Mouse (Mus musculus): Measurements from ENCODE around the gene Dop1b.
"Not testable (repeated sequence)": the region's sequence is repeated elsewhere in the genome, so short reads cannot be mapped to it uniquely, and the experiment has no call there.

Gene Dop1b

DNA sequence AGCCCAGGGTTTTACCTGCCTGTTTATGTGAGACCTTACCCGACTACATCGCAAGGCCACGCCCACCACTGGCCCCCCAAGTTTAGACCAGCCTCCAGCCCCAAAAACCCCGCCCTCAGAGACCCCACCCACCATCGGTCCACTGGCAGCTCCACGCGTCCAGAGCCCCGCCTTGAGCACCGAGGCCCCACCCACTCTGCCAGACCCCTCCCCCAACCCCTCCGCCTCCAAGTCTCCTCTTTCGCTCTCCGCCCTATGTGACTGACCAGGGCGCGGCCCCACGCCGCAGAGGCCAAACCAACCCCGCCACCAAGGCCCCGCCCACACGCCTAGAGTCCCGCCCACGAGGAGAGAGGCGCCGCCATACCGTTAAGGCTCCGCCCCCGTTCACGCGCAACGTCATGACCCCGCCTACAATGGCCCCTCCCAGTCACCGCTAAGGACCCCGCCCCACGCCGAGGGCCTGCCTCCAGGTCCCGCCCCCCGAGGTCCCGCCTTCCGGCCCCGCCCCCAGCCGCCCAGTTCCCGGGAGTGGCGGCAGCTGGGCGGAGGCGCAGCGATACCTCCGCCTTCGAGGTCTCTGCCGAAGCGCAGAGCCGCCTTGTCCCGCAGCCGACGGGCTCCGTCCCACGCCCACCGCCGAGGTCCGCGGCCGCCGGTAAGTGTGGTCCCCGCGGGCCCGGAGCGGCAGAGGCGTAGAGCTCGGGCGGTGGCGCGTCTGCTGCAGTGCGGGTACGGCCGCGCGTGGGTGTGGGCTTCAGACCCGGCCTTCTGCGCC is at the start of gene Dop1b:
Gene Dop1b (plus strand): TSS at position 494 of the 778 bp plus-strand sequence.
- peak; percentile 99 for DNase-seq (ENCODE audit: low spot score)

DNA sequence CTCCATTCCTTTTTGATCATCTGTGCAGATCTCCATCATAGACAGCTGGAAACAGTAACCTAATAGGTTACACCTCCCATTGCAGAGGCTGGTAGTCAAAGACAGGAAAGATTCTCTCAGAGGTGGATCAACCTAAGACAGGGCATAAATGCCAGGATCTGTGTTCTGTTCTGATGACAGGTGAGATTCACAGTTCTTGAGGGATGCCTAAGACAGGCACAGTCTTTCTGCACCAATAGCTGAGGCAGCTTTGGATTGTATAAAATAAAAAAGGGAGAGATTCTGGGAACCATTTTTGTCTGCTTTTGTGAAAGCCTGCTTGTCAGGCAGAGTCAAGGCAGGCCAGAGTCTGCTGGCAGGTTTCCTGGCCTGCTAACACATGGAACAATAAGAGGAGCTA is 43.7 kb upstream of the Dop1b start:
- no peak for DNase-seq (ENCODE audit: low spot score)

DNA sequence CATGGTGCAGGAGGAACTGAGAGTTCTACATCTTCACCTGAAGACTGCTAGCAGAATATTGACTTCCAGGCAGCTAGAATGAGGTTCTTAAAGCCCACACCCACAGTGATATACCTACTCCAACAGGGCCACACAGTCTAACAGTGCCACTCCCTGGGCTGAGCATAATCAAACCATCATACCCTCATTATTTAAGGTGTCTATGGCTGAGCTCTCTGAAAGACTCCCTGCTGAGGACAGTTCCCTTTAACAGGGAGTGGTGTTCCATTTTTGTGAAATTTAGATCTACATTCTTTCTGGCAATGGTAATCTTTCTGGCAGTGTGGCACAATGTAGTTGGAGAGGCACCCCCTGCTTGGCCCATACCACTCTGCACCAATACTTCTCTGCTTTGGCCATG is 42.2 kb upstream of the Dop1b start:
- DNase-seq (ENCODE audit: low spot score): no peak

DNA sequence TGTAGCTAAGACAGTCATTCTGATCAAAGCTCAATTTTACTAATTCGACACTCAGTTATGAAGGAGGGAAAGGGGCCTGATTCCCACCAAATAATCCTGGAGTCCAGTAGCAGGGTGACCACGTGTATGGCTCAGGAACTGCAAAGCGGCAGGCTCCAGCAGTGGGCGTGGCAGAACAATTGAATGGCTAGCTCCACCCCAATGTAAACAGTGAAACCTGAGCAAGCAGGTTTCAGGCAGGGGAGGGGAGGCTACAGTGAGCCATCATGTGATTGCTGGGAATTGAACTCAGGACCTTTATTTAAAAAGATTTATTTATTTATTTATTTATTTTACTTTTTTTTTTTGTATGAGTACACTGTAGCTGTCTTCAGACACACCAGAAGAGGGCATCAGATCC is 41.2 kb upstream of the Dop1b start:
- DNase-seq (ENCODE audit: low spot score): not testable (repeated sequence)

DNA sequence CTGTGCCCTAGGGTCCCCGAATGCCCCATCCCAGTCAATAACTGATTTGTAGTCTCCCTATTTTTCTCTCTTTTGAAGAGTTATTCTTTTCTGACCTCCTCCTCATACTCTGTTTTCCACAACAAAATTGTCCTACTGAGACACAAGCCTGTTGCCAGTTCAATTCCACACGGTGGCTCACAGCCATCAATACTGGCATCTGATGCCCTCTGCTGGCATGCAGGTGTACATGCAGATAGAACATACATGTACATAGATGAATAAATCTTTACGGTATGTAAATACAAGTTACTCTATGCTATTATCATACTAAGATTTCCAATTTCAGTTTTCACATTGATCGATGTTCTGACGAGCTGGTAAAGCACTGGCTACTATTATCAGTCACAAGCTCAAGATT is 40.6 kb upstream of the Dop1b start:
- no peak for DNase-seq (ENCODE audit: low spot score)

DNA sequence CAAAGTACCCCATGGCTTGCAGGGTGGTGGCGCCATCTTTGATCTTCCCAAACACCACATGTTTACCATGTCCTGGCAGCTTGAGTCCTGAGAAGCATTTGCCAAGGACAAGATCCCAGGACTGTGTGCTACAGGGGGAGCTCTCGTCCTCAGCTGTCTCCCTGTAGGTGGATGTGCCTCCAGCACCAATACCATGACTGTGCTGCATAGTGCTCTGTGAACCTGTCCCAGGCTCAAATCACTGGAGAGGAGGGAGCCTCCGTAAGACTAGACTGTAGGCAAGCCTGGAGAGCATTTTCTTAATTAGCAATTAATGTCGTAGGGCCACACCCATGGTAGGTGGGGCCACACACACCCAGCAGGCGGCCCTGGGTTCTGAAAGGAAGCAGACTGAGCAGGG is 35.3 kb upstream of the Dop1b start:
- no peak for DNase-seq (ENCODE audit: low spot score)

DNA sequence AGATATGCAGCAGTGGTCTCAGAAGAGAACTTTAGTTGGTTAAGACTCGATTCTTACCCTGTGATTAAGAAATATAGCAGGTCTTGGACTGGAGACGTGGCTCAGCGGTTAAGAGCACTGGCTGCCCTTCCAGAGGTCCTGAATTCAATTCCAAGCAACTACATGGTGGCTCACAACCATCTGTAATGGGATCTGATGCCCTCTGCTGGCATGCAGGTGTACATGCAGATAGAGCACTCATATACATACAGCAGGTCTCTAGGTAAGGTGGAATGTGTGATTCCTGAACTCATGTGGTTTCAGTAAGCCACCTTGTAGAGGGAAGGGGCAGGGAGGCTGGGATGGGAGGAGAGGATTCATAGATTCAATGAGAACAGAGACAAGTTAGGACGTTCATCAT is 33.5 kb upstream of the Dop1b start:
- DNase-seq (ENCODE audit: low spot score): no peak

DNA sequence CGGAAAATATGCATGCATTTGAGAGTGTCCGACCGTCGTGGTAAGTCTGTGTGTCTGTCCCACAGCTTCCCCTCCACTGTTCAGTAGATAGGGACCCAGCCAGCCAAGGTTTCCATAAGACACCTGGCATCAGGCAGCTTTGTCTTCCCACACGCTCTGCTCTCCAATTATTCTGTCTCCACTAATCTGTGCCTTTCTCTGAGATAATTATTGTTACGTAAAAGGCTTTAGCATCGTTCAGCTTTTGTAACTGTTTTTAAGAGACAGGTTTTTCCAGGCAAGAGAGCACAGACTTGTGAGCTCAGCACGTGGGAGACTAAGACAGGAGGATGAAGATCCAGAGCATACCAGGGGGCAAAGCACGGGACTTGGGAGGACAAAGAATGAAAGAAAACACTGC is 32.5 kb upstream of the Dop1b start:
- DNase-seq (ENCODE audit: low spot score): no peak

DNA sequence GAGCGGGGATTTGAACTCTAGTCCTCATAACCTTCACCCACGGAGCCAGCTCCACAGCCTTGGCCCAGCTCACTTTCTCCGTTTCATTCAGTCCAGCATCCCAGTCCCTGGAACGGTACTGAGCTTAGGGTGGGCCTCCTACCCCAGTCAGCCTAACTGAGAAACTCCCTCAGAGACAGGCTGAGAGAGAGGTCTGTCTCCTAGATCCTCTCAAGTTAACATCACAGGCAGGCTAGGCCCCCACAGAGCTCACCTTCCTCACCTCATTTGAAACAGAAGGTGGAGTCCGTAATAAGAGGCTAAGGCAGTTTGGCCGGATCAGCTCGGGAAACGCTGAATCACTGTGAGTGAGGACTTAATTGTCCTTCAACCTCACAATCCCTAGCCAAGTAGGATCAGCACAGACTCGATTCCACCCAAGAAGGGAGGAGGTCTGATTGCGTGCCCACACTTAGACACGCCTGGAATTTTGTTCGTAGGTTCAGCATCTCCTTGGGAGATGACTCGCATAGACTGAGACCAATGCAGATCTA is 29.5 kb upstream of the Dop1b start:
- DNase-seq (ENCODE audit: low spot score): no peak

DNA sequence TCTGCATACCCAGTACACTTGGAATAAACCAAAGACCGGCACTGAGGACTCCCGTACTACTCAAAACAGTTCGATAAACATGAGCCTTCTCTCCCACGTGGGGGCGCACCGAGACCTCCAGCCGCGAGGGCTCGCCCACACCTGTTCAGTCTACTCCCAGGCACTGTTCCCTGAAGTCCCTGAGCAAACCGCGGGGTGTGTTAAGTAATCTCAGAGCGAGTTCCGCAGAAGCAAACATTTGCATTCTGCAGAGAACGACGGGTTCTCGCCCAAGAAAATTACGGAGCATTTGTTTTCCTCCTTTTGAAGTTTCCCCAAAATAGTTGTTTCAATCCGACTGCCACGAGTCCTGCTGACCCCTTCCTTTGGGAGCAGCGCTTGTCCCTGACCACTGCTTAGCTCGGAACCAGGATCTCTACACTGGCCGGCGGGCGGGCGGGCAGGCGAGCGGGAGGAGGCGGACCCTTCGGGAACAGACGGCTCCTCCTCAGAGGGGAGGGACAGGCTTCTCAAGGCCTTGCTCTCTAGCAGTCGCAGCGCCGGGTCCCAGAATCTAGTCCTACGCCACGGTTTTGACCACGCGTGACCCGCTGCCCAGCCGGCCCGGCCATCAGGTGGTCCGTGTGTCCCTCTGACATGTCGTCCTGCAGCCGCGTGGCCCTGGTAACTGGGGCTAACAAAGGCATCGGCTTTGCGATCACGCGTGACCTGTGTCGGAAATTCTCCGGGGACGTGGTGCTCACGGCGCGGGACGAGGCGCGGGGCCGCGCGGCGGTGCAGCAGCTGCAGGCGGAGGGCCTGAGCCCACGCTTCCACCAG is 28.8 kb upstream of the Dop1b start, which contains the start of gene Cbr3:
Gene Cbr3 (plus strand): TSS at position 527 of the 819 bp plus-strand sequence.
- DNase-seq (ENCODE audit: low spot score): peak; percentile 75

DNA sequence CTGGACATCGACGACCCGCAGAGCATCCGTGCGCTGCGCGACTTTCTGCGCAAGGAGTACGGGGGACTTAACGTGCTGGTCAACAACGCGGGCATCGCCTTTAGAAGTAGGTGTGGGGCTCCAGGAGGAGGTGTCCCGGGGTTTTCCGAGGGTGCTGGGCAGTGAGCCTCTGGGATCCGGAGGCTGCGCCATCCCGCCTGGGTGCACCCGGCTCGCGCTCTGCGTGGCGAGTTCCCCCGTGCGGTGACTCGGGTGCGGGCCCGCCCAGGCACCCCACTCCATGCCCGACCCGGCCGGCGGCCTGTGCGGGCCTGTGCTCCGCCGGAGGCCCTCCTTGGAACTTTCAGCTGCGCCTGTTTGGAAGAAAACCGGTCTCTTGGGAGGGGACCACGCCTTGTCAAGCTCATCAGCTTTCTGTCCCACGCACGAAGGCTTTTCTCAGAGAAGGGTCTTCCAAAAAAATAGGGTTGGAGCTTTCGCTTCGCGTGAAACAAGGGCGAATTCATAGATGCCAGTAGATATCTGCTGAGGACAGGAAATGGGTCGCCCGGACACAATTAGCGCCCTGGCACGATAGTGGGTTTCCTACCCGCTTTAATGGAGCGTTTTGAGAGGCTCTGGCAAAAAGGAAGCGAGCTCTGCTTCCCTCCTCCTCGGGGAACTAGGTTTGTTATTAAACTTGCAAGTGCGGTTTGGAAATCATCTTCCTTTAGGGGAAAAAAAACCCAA is 28.0 kb upstream of the Dop1b start:
- DNase-seq (ENCODE audit: low spot score): no peak

DNA sequence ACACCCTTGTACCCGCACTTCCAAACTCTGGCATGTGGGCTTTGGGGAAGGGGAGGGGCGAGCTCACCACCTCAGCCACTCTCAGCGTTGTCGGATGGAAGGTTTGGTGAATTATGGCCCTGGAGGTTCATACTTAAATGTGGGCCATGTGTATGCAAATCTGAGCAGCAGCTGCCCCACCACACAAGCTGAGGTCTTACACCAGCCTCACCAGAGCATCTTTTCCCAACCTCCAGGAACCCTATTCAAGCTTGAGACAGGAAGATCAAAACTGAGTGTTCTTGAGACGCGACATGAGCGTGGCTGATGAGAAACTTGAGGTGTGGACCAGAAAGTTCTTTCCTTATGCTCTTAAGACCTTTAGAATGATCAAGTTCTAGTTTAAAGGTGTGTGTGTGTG is 27.3 kb upstream of the Dop1b start:
- DNase-seq (ENCODE audit: low spot score): no peak

DNA sequence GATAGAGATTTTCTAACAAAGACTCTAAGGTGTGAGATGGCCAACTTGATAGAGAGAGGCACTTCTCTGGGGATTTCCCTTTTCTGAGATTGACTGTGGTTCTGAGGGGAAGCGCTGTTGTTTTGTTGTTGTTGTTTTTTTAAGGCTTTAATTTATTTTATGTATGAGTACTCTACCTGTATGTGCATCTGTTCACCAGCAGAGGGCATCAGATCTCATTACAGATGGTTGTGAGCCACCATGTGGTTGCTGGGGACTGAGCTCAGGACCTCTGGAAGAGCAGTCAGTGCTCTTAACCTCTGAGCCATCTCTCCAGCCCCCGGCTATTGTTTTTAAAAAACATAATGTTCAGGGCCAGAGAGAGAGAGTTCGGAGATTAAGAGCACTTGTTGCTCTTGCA is 25.9 kb upstream of the Dop1b start:
- DNase-seq (ENCODE audit: low spot score): not testable (repeated sequence)

DNA sequence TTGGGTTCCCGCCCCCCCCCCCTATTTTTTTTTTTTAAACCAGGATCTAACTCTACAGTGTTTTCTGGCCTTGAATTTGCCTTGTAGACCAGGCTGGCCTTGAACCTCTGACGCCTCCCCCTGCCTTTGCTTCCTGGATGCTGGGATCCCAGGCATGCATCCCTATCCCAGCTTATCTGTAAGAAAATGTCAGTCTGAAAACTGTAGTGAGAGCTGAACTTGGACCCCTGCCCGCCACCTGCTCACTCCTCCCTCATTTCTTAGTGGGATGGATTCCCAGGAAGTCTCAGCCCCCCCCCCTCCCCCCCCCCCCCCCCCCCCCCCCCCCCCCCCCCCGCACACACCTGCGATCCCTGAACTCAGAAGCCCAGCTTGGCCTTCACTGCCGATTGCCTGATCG is 25.3 kb upstream of the Dop1b start:
- DNase-seq (ENCODE audit: low spot score): no peak

DNA sequence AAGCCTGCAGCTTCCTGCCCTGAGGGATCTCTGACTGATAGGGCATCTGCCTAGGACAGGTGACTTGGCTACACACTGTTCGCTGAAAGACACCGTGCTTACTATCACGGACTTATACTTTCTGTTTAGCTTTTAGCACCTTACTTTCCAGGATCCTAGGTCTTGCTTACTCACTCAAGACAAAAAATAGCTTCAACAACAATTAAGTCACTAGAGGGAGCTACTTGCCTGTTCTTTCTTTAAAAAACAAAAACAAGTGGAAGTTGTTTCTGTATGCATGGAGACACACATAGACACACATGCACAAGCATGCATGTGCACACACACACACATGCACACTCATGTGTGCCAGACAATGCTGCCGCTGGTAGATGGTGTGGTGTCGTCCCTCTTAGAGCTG is 24.8 kb upstream of the Dop1b start:
- DNase-seq (ENCODE audit: low spot score): no peak

DNA sequence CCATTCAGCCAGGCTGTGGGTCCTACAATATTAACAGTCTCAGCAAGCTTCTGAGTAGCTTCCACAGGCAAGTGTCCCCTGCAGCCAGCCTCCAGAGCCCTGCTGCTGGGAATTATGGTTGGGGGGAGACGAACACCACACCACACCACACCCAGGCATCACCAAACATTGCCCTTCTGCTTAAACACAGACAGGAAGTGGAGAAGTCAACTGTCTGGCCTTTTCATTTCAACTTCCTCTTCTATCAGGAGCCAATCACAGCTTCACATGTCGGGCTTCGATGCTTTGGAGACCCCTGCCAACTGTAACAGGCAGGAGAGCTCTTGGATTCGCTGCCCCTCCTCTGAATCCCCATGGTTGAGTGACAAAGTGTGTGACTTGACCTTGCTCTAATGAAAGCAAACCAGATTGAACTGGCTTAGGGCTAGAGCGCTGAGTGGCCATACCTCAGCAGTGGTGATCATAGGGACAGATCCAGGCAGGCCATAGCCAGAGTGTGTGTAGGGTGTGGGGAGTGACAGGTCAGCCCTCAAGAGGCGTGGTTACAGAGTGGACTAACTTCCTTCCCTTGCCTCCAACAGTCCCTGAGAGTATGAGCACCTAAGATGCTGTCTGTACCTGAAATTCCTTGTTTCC is 20.4 kb upstream of the Dop1b start:
- no peak for DNase-seq (ENCODE audit: low spot score)

DNA sequence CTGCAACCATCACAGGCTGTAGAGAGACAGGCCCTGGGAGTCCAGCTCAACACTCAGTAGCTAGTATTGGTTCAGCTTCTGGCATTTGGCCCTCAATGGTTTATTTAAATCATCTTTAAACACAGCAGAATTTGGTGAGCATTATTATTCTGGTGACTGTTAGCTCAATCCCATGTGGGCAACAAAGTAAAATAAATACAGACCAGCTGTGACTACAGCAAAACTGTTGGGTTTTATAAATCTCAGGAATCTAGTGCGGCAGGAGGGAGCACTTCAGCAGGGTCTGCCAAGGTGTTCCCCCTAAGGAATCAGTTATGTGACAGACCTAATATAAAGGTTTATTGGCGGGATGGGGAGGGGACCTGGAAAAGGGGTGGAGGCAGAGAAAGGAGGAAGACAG is 19.0 kb upstream of the Dop1b start:
- no peak for DNase-seq (ENCODE audit: low spot score)

DNA sequence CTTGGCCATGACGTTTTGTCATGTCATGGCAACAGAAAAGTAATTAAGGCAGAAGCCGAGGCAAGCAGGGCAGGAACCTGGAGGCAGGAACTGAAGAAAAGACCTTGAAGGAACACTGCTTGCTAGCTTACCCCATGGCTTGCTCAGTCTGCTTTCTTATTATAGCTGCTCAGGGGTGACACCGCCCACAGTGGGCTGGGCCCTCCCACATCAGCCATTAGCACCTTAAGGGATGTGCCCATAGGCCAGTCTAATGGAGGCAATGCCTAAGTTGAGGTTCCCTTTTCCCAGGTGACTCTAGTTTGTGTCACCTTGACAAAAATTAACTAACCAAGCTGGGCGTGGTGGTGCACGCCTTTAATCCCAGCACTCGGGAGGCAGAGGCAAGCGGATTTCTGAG is 4.6 kb upstream of the Dop1b start:
- no peak for DNase-seq (ENCODE audit: low spot score)

DNA sequence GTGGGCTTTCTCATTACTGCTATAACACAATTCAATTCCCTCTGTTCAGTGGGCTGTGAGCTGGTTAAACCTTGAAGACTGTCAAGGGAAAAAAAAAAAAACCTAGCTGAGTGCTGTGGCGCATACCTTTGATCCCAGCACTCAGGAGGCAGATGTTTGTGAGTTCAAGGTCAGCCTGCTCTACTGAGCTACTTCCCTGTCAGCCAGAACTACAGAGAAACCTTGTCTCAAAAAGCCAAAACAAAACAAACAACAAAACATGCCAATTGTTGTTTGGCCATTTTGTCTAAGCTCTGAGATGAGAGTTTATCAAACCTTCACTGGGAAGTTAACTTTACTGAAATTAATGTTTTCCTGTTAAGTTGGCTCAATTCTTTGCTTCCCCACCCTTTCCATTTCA is 2.5 kb upstream of the Dop1b start:
- no peak for DNase-seq (ENCODE audit: low spot score)

DNA sequence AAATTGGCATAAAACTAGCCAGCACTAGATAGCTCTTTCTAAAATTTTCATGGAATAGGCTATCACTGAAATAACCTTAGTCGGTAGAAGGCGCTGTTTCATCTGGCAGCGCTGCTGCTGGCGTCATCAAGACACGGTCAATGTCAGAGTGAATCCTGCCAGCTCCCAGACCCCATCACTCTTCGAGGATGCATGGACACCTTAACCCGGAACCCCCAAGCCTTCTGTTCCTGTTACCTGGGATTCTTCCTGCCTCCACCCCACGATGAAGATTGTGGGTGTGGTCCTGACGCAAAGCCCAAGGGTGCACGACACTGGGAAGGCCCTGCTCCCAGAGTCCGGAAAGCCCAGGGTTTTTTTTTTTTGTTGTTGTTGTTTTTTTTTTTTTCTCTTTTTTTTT is 780 bp upstream of the Dop1b start:
- peak; percentile 86 for DNase-seq (ENCODE audit: low spot score)

DNA sequence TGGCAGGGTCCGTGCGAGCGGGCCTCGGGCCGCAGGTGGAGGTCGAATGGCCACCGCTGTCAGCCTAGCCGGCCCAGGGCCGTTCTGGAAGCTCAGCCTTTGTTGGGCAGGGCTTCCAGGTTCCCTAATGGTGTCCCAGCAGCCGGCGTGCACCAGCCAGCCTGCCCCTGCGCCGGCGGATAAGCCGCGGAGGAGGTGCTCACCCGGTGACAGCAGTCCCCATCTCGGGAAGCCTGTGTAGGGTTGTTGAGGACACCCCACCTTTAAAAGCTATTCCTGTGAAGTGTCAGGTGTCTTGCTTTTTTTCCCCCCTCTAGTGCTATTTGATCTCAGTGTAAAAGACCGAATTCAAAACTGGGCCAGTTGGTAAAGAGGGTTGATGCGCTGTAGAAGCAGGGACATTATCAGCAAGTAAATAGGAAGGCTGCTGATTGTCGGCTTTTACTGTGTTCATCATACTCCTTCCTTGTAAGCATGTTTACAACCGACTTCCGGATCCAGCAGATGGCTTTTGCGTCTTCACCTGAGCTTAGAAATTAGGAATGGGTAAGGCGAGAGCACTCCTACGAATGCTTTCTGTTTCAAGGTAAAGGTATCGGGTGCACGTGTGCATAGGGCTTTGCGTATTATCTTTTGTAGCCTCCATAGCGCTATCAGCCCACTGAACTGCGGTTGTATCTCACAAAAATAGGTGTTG is 633 bp downstream of the Dop1b start:
- DNase-seq (ENCODE audit: low spot score): no peak

Measured in layer of hippocampus, adult 11-12 months (tissue).